Mouse (Mus musculus) cerebellum, postnatal 36 days (tissue): ENCODE data around the gene Cox14.
"Not testable (repeated sequence)": the region's sequence is repeated elsewhere in the genome, so short reads cannot be mapped to it uniquely, and the experiment has no call there.

Experiments used
- DNase-seq, 2 experiments: peaks; one replicate each; pipeline ENCODE4 v3.0.0; 2021 to 2022; ENCODE audit warnings: mixed read lengths in 2 of 2

Gene Cox14

GRCm38 (mm10) chr15:99710221-99711190 lies 14.9 kb upstream of the Cox14 start:
- DNase-seq: no peak

DNA sequence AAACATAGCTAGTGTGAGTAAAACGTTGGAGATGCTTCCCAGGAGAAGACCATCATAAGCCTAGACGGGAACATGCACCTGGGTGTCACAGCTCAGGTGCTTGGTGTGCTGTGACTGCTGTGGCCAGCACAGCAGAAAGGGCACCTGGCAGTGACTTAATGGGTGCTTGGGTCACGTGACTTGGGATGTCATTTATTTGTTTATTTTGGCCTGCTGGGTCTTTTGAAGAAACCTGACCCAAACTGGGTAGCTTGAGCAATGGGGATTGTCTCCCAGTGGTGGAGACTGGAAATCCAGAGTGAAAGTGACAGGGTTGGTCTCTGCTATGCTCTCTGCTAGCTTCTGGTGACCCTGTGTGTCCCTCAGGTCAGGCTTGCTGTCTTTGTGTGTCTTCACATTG lies 13.9 kb upstream of the Cox14 start:
- no peak for DNase-seq

- no peak for DNase-seq
Measured at GRCm38 (mm10) chr15:99712666-99713559, 12.5 kb upstream of the Cox14 start.

GRCm38 (mm10) chr15:99713569-99713968 lies 11.8 kb upstream of the Cox14 start:
- DNase-seq: no peak

GRCm38 (mm10) chr15:99714206-99714605 lies 11.2 kb upstream of the Cox14 start:
- no peak for DNase-seq

- peak; percentile 87 to 89 for DNase-seq
Measured at GRCm38 (mm10) chr15:99714858-99715257, 10.6 kb upstream of the Cox14 start.

GRCm38 (mm10) chr15:99715361-99715865 lies 10.0 kb upstream of the Cox14 start:
- DNase-seq: peak in 1 of 2 experiments; percentile 50

GRCm38 (mm10) chr15:99715982-99716746 lies 9.3 kb upstream of the Cox14 start:
- no peak for DNase-seq

DNA sequence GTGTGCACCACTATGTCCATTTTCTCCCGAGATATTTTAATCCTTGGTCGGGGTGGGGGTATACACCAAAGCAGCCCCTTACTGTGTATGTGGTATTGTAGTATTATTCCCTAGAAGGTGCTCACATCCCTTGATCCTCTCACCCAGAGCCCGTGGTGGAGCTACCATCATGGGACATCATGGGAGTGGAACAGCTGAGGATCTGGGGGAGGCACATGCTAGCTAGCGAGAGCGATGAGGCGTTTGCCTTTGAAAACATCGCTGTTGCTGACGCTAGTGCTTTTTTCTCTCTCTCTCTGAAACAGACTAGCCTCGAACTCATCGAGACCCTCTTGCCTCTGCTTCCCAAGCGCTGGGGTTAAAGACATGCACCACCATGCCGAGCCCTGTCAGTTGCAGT lies 8.6 kb upstream of the Cox14 start:
- DNase-seq: peak in 1 of 2 experiments; percentile 38

DNA sequence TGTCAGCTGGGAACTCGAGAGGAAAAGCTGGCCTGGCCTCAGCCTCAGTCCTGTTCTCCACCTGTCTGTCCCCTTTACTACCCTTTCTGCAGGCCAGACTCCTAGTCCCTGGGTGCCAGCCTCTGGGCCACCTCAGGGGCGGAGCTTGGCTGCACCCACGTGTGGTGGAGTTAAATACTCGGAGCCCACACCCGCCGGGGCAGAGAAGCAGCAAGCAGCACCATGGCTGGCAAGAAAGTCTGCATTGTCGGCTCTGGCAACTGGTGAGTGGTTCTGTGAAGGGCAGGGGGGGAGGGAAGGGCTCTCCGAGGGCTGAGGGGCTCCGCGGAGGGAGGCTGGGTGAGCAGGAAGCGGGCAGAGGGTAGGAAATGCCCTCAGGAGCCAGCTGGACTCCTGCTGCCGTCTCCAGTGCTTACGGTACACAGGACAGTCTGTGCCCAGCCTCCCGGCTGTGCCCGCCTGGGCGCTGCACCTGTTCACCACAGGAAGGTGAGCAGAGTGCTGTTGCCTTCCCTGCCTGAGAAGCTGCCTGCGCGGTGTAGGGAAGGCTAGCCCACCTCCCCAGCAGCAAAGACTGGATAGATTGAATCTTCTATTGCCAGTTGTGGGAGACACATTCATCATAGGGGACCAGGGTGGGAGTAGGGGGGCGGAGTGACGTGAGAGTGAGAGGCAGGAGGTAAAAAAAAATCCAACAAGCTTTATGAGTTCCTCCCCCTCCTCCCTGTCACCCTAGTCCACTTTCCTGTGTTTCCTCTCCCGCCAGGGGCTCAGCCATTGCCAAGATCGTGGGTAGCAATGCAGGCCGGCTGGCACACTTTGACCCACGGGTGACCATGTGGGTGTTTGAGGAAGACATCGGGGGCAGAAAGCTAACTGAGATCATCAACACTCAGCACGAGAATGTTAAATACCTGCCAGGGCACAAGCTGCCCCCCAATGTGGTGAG lies 7.8 kb upstream of the Cox14 start, which contains the start of gene Gpd1:
Gene Gpd1, plus strand, starts transcription at position 130 of the 949 bp plus-strand sequence.
- peak; percentile 81 to 84 for DNase-seq

DNA sequence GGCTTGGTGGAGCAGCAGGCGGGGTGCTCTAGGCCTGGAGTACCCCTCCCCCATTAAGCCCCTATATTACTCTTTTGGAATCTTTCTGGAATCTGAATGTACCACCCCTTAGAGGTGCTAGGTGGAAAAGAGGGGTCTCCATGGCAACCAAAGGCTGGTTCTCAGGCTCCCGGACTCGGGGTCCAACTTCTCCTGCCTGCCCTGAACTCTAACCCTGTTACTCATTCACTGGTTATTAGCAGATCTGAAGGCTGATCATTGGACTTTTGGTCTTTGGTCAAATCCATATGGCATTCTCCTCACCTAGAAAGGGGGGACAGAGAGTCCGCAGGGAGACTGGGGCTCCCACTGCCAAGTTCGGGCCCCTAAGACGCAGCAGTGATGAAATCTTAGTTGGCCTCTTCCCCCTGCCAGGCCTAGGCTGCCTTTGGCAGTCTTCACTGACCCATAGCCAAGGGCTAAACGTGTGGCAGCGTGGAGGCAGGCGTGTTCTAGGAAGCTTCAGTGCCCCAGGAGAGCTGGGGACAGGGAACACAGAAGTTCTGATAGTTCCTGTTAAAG lies 6.9 kb upstream of the Cox14 start:
- peak in 1 of 2 experiments; percentile 50 for DNase-seq

GRCm38 (mm10) chr15:99719865-99720264 lies 5.6 kb upstream of the Cox14 start:
- DNase-seq: no peak

DNA sequence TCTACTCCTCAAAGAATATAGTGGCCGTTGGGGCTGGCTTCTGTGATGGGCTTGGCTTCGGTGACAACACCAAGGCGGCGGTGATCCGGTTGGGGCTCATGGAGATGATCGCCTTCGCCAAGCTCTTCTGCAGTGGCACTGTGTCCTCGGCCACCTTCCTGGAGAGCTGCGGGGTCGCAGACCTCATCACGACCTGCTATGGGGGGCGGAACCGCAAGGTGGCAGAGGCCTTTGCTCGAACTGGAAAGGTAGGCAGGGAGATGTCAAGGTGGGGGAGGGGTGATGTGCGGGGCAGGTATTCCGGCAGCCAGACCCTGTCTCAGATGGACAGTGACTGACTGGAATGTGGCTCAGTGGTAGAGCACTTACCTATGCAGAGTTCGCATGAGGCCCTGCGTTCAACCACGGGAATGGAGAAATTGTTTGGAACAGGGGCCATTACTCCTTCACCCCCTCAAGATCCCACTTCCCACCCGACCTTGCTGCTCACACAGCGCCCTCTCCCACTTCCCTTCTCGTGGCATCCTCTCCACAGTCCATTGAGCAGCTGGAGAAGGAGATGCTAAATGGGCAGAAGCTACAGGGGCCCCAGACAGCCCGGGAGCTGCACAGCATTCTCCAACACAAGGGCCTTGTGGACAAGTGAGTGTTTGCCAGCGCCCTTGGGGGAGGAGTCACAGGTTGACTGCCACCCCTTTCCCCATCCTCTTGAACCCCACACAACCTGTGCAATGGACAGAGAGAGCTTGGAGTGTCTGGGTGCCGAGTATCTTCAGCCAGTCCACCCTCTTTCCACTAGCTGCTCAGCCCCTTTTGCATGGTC lies 3.3 kb upstream of the Cox14 start:
- no peak for DNase-seq

DNA sequence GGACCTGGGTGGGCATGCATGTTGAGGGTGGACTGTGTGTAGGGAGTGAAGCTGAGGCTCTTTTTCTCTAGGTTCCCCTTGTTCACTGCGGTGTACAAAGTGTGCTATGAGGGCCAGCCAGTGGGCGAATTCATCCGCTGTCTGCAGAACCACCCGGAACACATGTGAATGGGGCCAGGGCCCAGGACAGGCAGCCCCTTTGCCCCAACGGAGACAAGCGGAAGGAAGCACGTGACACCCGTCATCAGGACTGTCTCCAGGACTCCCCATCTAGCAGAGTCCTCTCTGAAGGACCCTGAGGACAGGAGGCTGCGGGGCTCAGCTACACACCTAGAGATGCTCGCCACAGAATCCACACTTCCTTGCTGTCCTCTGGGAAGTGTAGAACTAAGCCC lies 2.3 kb upstream of the Cox14 start:
- peak in 1 of 2 experiments; percentile 24 for DNase-seq

DNA sequence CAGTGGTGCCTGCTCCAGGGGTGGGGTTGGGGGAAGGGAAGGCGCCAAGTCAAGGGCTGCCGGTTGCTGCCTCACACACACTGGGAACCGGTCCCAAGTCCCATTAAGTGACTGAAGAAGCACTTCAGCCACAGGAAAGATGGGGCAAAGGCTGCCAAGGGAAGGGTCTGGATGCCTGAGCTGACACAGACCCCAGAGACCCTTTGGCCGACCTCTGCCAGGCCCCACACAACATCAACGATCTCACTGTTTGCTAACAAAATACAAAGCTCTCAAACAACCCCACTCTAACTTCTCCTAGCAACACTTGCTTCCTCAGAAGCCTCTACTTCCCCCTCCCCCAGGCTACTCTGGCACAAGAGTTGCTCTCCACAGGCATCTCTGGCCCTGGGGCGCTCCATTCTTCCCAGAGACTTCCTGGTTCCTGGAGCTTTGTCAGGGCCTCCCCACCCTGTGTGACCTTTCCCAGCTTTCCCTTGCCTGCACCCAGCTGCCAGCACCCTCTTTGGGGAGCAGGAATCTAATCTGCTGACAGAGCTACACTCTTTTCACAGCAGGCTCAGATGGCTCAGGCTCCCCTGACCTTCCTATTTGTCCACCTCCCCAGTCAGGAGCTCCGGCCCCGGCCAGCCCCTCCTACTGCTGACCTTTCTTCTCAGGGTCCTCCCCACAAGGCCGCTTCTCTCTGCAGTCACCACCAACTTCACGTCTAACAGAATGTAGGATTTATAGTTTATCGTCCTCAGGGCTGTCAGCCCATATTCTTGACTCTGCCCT lies 1.7 kb upstream of the Cox14 start:
- peak in 1 of 2 experiments; percentile 40 for DNase-seq

GRCm38 (mm10) chr15:99724292-99725021 lies 961 bp upstream of the Cox14 start:
- DNase-seq: peak; percentile 56 to 65

- DNase-seq: no peak
Measured at GRCm38 (mm10) chr15:99726549-99726948, 1.1 kb downstream of the Cox14 start.

GRCm38 (mm10) chr15:99727039-99727438 lies 1.6 kb downstream of the Cox14 start:
- DNase-seq: not testable (repeated sequence)
